Mouse (Mus musculus): ENCODE results near the gene Fbln5. TPM values are rescaled to one million over a fixed set of nuclear protein-coding genes. Genes with fewer than 3 reads are reported as not detected.

The Fbln5 gene
- total RNA-seq, 1 experiment = 0.76 TPM

DNA sequence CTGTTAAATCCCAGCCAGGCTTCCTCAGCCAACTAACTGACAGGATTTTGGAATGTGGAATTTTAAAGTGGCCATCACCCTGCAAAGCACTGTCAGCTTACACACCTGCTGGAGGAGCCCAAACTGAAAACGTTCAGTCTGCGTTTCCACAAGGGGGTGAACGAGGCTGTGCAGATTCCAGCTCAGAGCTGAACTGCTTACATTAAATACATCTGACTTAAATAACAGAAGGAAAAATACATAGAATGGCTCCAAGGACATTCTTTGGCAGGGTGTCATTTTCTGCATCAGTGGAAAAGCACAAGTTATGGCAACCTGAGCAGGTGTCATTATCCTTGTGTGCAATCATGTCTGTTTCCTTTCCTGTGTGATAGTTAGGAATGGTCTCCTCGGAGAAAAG lies 44.7 kb downstream of the Fbln5 start:
- H3K36me3 ChIP-seq (ENCODE audit: control insufficient read depth, insufficient read depth, low read length, poor library complexity, severe bottlenecking) = no peaks in the 10 kb centered on the region
- H3K9me3 ChIP-seq (ENCODE audit: control insufficient read depth, insufficient read depth, low read depth, low read length) = no peaks in the 10 kb centered on the region
- no peak overlapping the region for H3K9ac ChIP-seq (ENCODE audit: insufficient read depth, low read depth, low read length, poor library complexity, severe bottlenecking)
- TF ChIP-seq CHD2 (IDR thresholded peaks at IDR 0.05; ENCODE audit: low read depth, low read length) (no peak), ZNF384 (IDR thresholded peaks at IDR 0.05; ENCODE audit: low read depth, low read length) (no peak), HCFC1 (IDR thresholded peaks at IDR 0.05; ENCODE audit: borderline replicate concordance, insufficient read depth, low read length) (no peak), MAFK (IDR thresholded peaks at IDR 0.05; ENCODE audit: insufficient read depth, low read depth, low read length) (no peak), ZC3H11A (IDR thresholded peaks at IDR 0.05; ENCODE audit: borderline replicate concordance, low read depth, low read length) (no peak)
- no peaks in the 10 kb centered on the region for H3K4me1 ChIP-seq (ENCODE audit: control insufficient read depth in 2 of 2, insufficient read depth in 2 of 2, low read length in 2 of 2, poor library complexity in 1 of 2)
- no peak overlapping the region for H3K27ac ChIP-seq (ENCODE audit: insufficient read depth, low read depth, low read length, poor library complexity, severe bottlenecking)
- in situ Hi-C loops (cut with MboI; ENCODE audit: low sequenced_read_pairs in 2 of 2, unreplicated experiment in 2 of 2) = no loop called here
- no peak for DNase-seq (ENCODE audit: low read depth, low spot score)
- H3K4me3 ChIP-seq (ENCODE audit: insufficient read depth in 1 of 2, low read depth in 1 of 2, low read length in 2 of 2, poor library complexity in 1 of 2, severe bottlenecking in 1 of 2) = no peak overlapping the region

DNA sequence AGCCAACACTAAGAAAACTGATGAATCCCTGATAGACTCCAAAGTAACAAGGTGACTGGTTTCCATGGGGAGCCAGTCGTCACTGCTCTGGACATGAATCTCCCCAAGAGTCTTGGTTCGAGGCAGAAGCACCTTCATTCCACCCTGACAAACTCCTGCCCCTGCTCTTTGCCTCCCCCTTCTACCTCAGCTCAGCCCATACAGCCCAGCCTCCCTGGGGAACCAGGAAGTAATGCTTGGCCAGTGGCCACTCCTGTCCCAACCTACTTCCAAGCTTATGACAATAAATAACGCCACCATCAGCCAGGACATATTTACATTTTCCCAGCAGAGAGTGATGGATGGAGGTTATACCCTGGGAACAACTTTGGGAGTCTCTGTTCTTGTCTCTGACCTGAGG lies 45.9 kb downstream of the Fbln5 start:
- in situ Hi-C loops (cut with MboI; ENCODE audit: low sequenced_read_pairs in 2 of 2, unreplicated experiment in 2 of 2) = no loop called here
- Histone ChIP-seq H3K27ac (ENCODE audit: insufficient read depth, low read depth, low read length, poor library complexity, severe bottlenecking) (no peak overlapping the region), H3K4me3 (ENCODE audit: insufficient read depth in 1 of 2, low read depth in 1 of 2, low read length in 2 of 2, poor library complexity in 1 of 2, severe bottlenecking in 1 of 2) (no peak overlapping the region), H3K9me3 (ENCODE audit: control insufficient read depth, insufficient read depth, low read depth, low read length) (no peaks in the 10 kb centered on the region), H3K36me3 (ENCODE audit: control insufficient read depth, insufficient read depth, low read length, poor library complexity, severe bottlenecking) (no peaks in the 10 kb centered on the region), H3K4me1 (ENCODE audit: control insufficient read depth in 2 of 2, insufficient read depth in 2 of 2, low read length in 2 of 2, poor library complexity in 1 of 2) (no peaks in the 10 kb centered on the region), H3K9ac (ENCODE audit: insufficient read depth, low read depth, low read length, poor library complexity, severe bottlenecking) (no peak overlapping the region)
- no peak for DNase-seq (ENCODE audit: low read depth, low spot score)
- TF ChIP-seq MAFK (IDR thresholded peaks at IDR 0.05; ENCODE audit: insufficient read depth, low read depth, low read length) = no peak
- TF ChIP-seq ZNF384 (IDR thresholded peaks at IDR 0.05; ENCODE audit: low read depth, low read length) = no peak
- TF ChIP-seq ZC3H11A (IDR thresholded peaks at IDR 0.05; ENCODE audit: borderline replicate concordance, low read depth, low read length) = no peak
- no peak for TF ChIP-seq HCFC1 (IDR thresholded peaks at IDR 0.05; ENCODE audit: borderline replicate concordance, insufficient read depth, low read length)
- TF ChIP-seq CHD2 (IDR thresholded peaks at IDR 0.05; ENCODE audit: low read depth, low read length) = no peak

- Histone ChIP-seq H3K27ac (ENCODE audit: insufficient read depth, low read depth, low read length, poor library complexity, severe bottlenecking) (no peak overlapping the region), H3K4me3 (ENCODE audit: insufficient read depth in 1 of 2, low read depth in 1 of 2, low read length in 2 of 2, poor library complexity in 1 of 2, severe bottlenecking in 1 of 2) (no peak overlapping the region), H3K9me3 (ENCODE audit: control insufficient read depth, insufficient read depth, low read depth, low read length) (no peaks in the 10 kb centered on the region), H3K9ac (ENCODE audit: insufficient read depth, low read depth, low read length, poor library complexity, severe bottlenecking) (no peak overlapping the region), H3K4me1 (ENCODE audit: control insufficient read depth in 2 of 2, insufficient read depth in 2 of 2, low read length in 2 of 2, poor library complexity in 1 of 2) (no peaks in the 10 kb centered on the region), H3K36me3 (ENCODE audit: control insufficient read depth, insufficient read depth, low read length, poor library complexity, severe bottlenecking) (no peaks in the 10 kb centered on the region)
- in situ Hi-C loops (cut with MboI; ENCODE audit: low sequenced_read_pairs in 2 of 2, unreplicated experiment in 2 of 2) = no loop called here
- DNase-seq (ENCODE audit: low read depth, low spot score) = no peak
- TF ChIP-seq HCFC1 (IDR thresholded peaks at IDR 0.05; ENCODE audit: borderline replicate concordance, insufficient read depth, low read length) (no peak), CHD2 (IDR thresholded peaks at IDR 0.05; ENCODE audit: low read depth, low read length) (no peak), ZNF384 (IDR thresholded peaks at IDR 0.05; ENCODE audit: low read depth, low read length) (no peak), ZC3H11A (IDR thresholded peaks at IDR 0.05; ENCODE audit: borderline replicate concordance, low read depth, low read length) (no peak), MAFK (IDR thresholded peaks at IDR 0.05; ENCODE audit: insufficient read depth, low read depth, low read length) (no peak)
Measured at GRCm38 (mm10) chr12:101770283-101771015, 48.4 kb downstream of the Fbln5 start.

DNA sequence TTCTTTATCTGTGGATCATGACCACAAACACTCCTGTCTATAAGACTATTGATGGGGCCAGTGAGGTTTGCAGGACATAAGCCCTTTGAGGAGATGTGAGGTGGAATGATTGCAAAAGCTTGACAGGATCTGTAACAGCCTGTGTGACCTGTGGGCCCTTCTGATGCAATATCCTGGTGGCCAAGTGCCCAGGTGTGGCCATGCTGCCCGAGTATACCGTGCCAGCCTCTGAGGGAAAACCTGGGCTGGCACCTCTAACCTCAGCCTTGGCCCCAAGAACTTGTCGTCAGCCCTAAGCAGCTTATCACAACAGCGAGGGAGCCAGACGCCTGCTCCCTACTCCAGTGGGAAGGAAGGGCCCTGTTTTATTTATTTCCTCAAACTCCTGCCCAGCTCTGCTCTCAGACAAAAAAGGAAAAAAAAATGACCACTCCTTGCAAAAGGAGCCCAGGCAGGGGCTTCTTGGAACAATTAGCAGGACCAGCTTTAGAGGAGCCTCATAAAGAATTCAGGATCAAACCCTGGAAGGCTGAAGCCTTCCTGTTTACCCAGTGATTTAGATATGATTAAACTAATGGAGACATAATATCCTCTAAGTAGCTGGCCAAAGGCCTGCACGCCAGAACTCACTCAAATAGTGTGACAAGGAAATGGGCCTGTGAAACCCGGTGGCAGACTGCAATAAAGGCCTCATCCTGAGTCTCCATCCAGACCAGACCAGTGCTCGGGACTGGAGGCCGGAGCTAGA lies 51.4 kb downstream of the Fbln5 start:
- TF ChIP-seq ZC3H11A (IDR thresholded peaks at IDR 0.05; ENCODE audit: borderline replicate concordance, low read depth, low read length) (no peak), ZNF384 (IDR thresholded peaks at IDR 0.05; ENCODE audit: low read depth, low read length) (no peak), HCFC1 (IDR thresholded peaks at IDR 0.05; ENCODE audit: borderline replicate concordance, insufficient read depth, low read length) (no peak), MAFK (IDR thresholded peaks at IDR 0.05; ENCODE audit: insufficient read depth, low read depth, low read length) (no peak), CHD2 (IDR thresholded peaks at IDR 0.05; ENCODE audit: low read depth, low read length) (no peak)
- no peaks in the 10 kb centered on the region for H3K9me3 ChIP-seq (ENCODE audit: control insufficient read depth, insufficient read depth, low read depth, low read length)
- no peak overlapping the region for H3K4me3 ChIP-seq (ENCODE audit: insufficient read depth in 1 of 2, low read depth in 1 of 2, low read length in 2 of 2, poor library complexity in 1 of 2, severe bottlenecking in 1 of 2)
- H3K9ac ChIP-seq (ENCODE audit: insufficient read depth, low read depth, low read length, poor library complexity, severe bottlenecking) = no peak overlapping the region
- no peak for DNase-seq (ENCODE audit: low read depth, low spot score)
- H3K27ac ChIP-seq (ENCODE audit: insufficient read depth, low read depth, low read length, poor library complexity, severe bottlenecking) = no peak overlapping the region
- H3K36me3 ChIP-seq (ENCODE audit: control insufficient read depth, insufficient read depth, low read length, poor library complexity, severe bottlenecking) = no peaks in the 10 kb centered on the region
- in situ Hi-C loops (cut with MboI; ENCODE audit: low sequenced_read_pairs in 2 of 2, unreplicated experiment in 2 of 2) = no loop called here
- H3K4me1 ChIP-seq (ENCODE audit: control insufficient read depth in 2 of 2, insufficient read depth in 2 of 2, low read length in 2 of 2, poor library complexity in 1 of 2) = no peaks in the 10 kb centered on the region

Measured in ES-E14 (cell line).